Mouse (Mus musculus): ENCODE measurements around the gene Hs6st3. TPM values are rescaled to one million over a fixed set of nuclear protein-coding genes. Genes with fewer than 3 reads are reported as not detected.

Hs6st3 gene
- 2.9 and 7.8 TPM in 2 replicates for polyA plus RNA-seq (2014; fragmentation: Nextera tagmentation; extraction: Ambion mirVana)

- peak; percentile 63 for ATAC-seq (ENCODE audit: low FRiP score, low TSS enrichment)
- peaks cover 31% of the 10 kb centered on the region for H3K27me3 ChIP-seq (ENCODE audit: control insufficient read depth, insufficient read depth, low read length)
Observed at GRCm38 (mm10) chr14:119137906-119138785, at the start of gene Hs6st3. TSS of gene Hs6st3 (plus strand) at chr14:119138341.

GRCm38 (mm10) chr14:119098851-119099569 lies 39.1 kb upstream of the Hs6st3 start, which contains the start of gene Uggt2:
TSS of gene Uggt2 (minus strand) at chr14:119099430.
- Histone ChIP-seq H3K27ac (replicated peaks; ENCODE audit: low read depth, low read length) (peak within 1 kb of the TSS; percentile 92), H3K4me1 (ENCODE audit: control insufficient read depth, insufficient read depth, low read length) (peaks cover 13% of the 10 kb centered on the region; the same call in 1 of the 2 replicates), H3K36me3 (ENCODE audit: control insufficient read depth, insufficient read depth, low read length) (no peaks in the 10 kb centered on the region), H3K27me3 (ENCODE audit: control insufficient read depth, insufficient read depth, low read length) (no peaks in the 10 kb centered on the region), H3K4me2 (ENCODE audit: low read length) (peak within 1 kb of the TSS; percentile 87), H3K9ac (replicated peaks; ENCODE audit: low read length) (peak within 1 kb of the TSS; percentile 94), H3K9me3 (ENCODE audit: control insufficient read depth, low read length) (no peaks in the 10 kb centered on the region), H3K4me3 (replicated peaks; ENCODE audit: low read depth, low read length) (peak within 1 kb of the TSS; percentile 80)
- peak; percentile 95 for DNase-seq
- 0% methylated on average over 72 of the region's 72 CpGs for WGBS
- ATAC-seq (ENCODE audit: low FRiP score, low TSS enrichment) = peak; percentile 94

More at GRCm38 (mm10) chr14:119137906-119138785, at the start of gene Hs6st3:
- whole genome bisulfite sequencing = under 1% methylated on average over 100 of the region's 100 CpGs
- H3K4me1 ChIP-seq (ENCODE audit: control insufficient read depth, insufficient read depth, low read length) = peaks cover 13% of the 10 kb centered on the region
- DNase-seq = peak; percentile 63
- H3K36me3 ChIP-seq (ENCODE audit: control insufficient read depth, insufficient read depth, low read length) = no peaks in the 10 kb centered on the region
- H3K9ac ChIP-seq (replicated peaks; ENCODE audit: low read length) = peak within 1 kb of the TSS; percentile 64
- H3K4me2 ChIP-seq (ENCODE audit: low read length) = peak within 1 kb of the TSS; percentile 99
- H3K9me3 ChIP-seq (ENCODE audit: control insufficient read depth, low read length) = no peaks in the 10 kb centered on the region
- peak within 1 kb of the TSS; percentile 69 for H3K4me3 ChIP-seq (replicated peaks; ENCODE audit: low read depth, low read length)
- H3K27ac ChIP-seq (replicated peaks; ENCODE audit: low read depth, low read length) = 0 out of 2 replicates have a peak within 1 kb of the TSS, but pooled peaks have one; percentile 26

- Histone ChIP-seq H3K4me1 (ENCODE audit: control insufficient read depth, insufficient read depth, low read length) (peaks cover 13% of the 10 kb centered on the region; the same call in 1 of the 2 replicates), H3K27ac (replicated peaks; ENCODE audit: low read depth, low read length) (peak overlapping the region; percentile 92), H3K36me3 (ENCODE audit: control insufficient read depth, insufficient read depth, low read length) (no peaks in the 10 kb centered on the region), H3K4me3 (replicated peaks; ENCODE audit: low read depth, low read length) (peak overlapping the region; percentile 80), H3K9me3 (ENCODE audit: control insufficient read depth, low read length) (no peaks in the 10 kb centered on the region), H3K9ac (replicated peaks; ENCODE audit: low read length) (peak overlapping the region; percentile 94), H3K4me2 (ENCODE audit: low read length) (peak overlapping the region; percentile 87), H3K27me3 (ENCODE audit: control insufficient read depth, insufficient read depth, low read length) (no peaks in the 10 kb centered on the region)
- ATAC-seq (ENCODE audit: low FRiP score, low TSS enrichment) (peak; percentile 87; the same call in 1 of the 2 replicates), DNase-seq (no peak)
- 2% methylated on average over 13 of the region's 13 CpGs for WGBS
Observed at GRCm38 (mm10) chr14:119099570-119099891, 38.6 kb upstream of the Hs6st3 start.

GRCm38 (mm10) chr14:119107591-119107990 lies 30.6 kb upstream of the Hs6st3 start:
- Histone ChIP-seq H3K27ac (replicated peaks; ENCODE audit: low read depth, low read length) (no peak overlapping the region), H3K27me3 (ENCODE audit: control insufficient read depth, insufficient read depth, low read length) (no peaks in the 10 kb centered on the region), H3K4me1 (ENCODE audit: control insufficient read depth, insufficient read depth, low read length) (no peaks in the 10 kb centered on the region), H3K36me3 (ENCODE audit: control insufficient read depth, insufficient read depth, low read length) (no peaks in the 10 kb centered on the region), H3K9ac (replicated peaks; ENCODE audit: low read length) (no peak overlapping the region), H3K9me3 (ENCODE audit: control insufficient read depth, low read length) (no peaks in the 10 kb centered on the region), H3K4me3 (replicated peaks; ENCODE audit: low read depth, low read length) (no peak overlapping the region), H3K4me2 (ENCODE audit: low read length) (no peak overlapping the region)
- ATAC-seq (ENCODE audit: low FRiP score, low TSS enrichment) = no peak
- 84% methylated on average over 8 of the region's 8 CpGs for WGBS
- DNase-seq = no peak

GRCm38 (mm10) chr14:119108776-119109301 lies 29.3 kb upstream of the Hs6st3 start:
- ATAC-seq (ENCODE audit: low FRiP score, low TSS enrichment) (no peak), DNase-seq (no peak)
- Histone ChIP-seq H3K36me3 (ENCODE audit: control insufficient read depth, insufficient read depth, low read length) (no peaks in the 10 kb centered on the region), H3K9ac (replicated peaks; ENCODE audit: low read length) (no peak overlapping the region), H3K4me1 (ENCODE audit: control insufficient read depth, insufficient read depth, low read length) (no peaks in the 10 kb centered on the region), H3K4me3 (replicated peaks; ENCODE audit: low read depth, low read length) (no peak overlapping the region), H3K4me2 (ENCODE audit: low read length) (no peak overlapping the region), H3K27me3 (ENCODE audit: control insufficient read depth, insufficient read depth, low read length) (no peaks in the 10 kb centered on the region), H3K9me3 (ENCODE audit: control insufficient read depth, low read length) (no peaks in the 10 kb centered on the region), H3K27ac (replicated peaks; ENCODE audit: low read depth, low read length) (no peak overlapping the region)
- WGBS = 66% methylated on average over 7 of the region's 7 CpGs

- Histone ChIP-seq H3K27ac (replicated peaks; ENCODE audit: low read depth, low read length) (no peak overlapping the region), H3K9me3 (ENCODE audit: control insufficient read depth, low read length) (no peaks in the 10 kb centered on the region), H3K36me3 (ENCODE audit: control insufficient read depth, insufficient read depth, low read length) (no peaks in the 10 kb centered on the region), H3K9ac (replicated peaks; ENCODE audit: low read length) (no peak overlapping the region), H3K4me2 (ENCODE audit: low read length) (no peak overlapping the region), H3K27me3 (ENCODE audit: control insufficient read depth, insufficient read depth, low read length) (no peaks in the 10 kb centered on the region), H3K4me1 (ENCODE audit: control insufficient read depth, insufficient read depth, low read length) (no peaks in the 10 kb centered on the region), H3K4me3 (replicated peaks; ENCODE audit: low read depth, low read length) (no peak overlapping the region)
- no peak for ATAC-seq (ENCODE audit: low FRiP score, low TSS enrichment)
- DNase-seq = peak; percentile 34
- WGBS = 89% methylated on average over 3 of the region's 3 CpGs
Observed at GRCm38 (mm10) chr14:119109776-119110218, 28.3 kb upstream of the Hs6st3 start.

- no peak overlapping the region for H3K4me2 ChIP-seq (ENCODE audit: low read length)
- ATAC-seq (ENCODE audit: low FRiP score, low TSS enrichment) = no peak
- no peak overlapping the region for H3K9ac ChIP-seq (replicated peaks; ENCODE audit: low read length)
- no peaks in the 10 kb centered on the region for H3K36me3 ChIP-seq (ENCODE audit: control insufficient read depth, insufficient read depth, low read length)
- no peaks in the 10 kb centered on the region for H3K4me1 ChIP-seq (ENCODE audit: control insufficient read depth, insufficient read depth, low read length)
- DNase-seq = no peak
- H3K27me3 ChIP-seq (ENCODE audit: control insufficient read depth, insufficient read depth, low read length) = no peaks in the 10 kb centered on the region
- no peak overlapping the region for H3K27ac ChIP-seq (replicated peaks; ENCODE audit: low read depth, low read length)
- H3K4me3 ChIP-seq (replicated peaks; ENCODE audit: low read depth, low read length) = no peak overlapping the region
- WGBS = 80% methylated on average over 6 of the region's 6 CpGs
- H3K9me3 ChIP-seq (ENCODE audit: control insufficient read depth, low read length) = no peaks in the 10 kb centered on the region
Observed at GRCm38 (mm10) chr14:119112558-119112957, 25.6 kb upstream of the Hs6st3 start.

- no peaks in the 10 kb centered on the region for H3K27me3 ChIP-seq (ENCODE audit: control insufficient read depth, insufficient read depth, low read length)
- no peak overlapping the region for H3K9ac ChIP-seq (replicated peaks; ENCODE audit: low read length)
- peaks cover 14% of the 10 kb centered on the region for H3K4me1 ChIP-seq (ENCODE audit: control insufficient read depth, insufficient read depth, low read length)
- DNase-seq (peak; percentile 65), ATAC-seq (ENCODE audit: low FRiP score, low TSS enrichment) (peak; percentile 39; the same call in 1 of the 2 replicates)
- H3K4me3 ChIP-seq (replicated peaks; ENCODE audit: low read depth, low read length) = peak overlapping the region; percentile 30
- H3K36me3 ChIP-seq (ENCODE audit: control insufficient read depth, insufficient read depth, low read length) = no peaks in the 10 kb centered on the region
- 3% methylated on average over 12 of the region's 12 CpGs for WGBS
- H3K27ac ChIP-seq (replicated peaks; ENCODE audit: low read depth, low read length) = 0 out of 2 replicates have a peak overlapping the region, but pooled peaks have one; percentile 20
- peak overlapping the region; percentile 54 for H3K4me2 ChIP-seq (ENCODE audit: low read length)
- no peaks in the 10 kb centered on the region for H3K9me3 ChIP-seq (ENCODE audit: control insufficient read depth, low read length)
Observed at GRCm38 (mm10) chr14:119123582-119123981, 14.6 kb upstream of the Hs6st3 start.

Measured in midbrain, embryonic 14.5 days (tissue).